Mouse (Mus musculus) lung, postnatal 0 days (tissue): ENCODE data around the gene Sp140.
"Not testable (repeated sequence)": the region's sequence is repeated elsewhere in the genome, so short reads cannot be mapped to it uniquely, and the experiment has no call there.

Experiments used
- CTCF ChIP-seq: IDR thresholded peaks from 2 replicates; pipeline ENCODE4 v1.5.1; 2016; ENCODE audit warnings: antibody characterized with exemption, mild to moderate bottlenecking
- EP300 ChIP-seq: IDR thresholded peaks from 2 replicates; pipeline ENCODE4 v1.6.1; 2016; ENCODE audit warnings: antibody characterized with exemption, mild to moderate bottlenecking, control low read depth

DNA sequence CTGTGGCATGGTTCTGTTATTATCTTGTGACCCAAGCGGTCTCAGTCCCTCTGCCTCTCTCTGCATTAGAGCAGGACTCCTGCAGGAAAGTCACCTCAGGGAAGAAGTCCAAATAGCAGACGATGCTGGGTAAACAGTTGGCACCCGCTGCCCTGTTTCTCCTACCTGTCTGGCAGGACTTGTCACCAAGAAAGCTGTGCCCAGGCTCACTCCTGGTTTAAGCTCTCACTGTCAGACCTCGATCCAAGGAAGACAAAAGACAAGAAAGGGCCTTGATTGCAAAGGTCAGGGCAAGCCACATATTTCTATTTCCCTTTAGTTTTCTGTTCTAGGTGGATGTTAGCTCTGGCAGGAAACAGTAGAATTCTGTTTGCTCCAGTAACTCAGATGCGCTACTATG is 50.3 kb downstream of the Sp140 start:
- TF ChIP-seq CTCF, EP300: not testable (repeated sequence)
